Mouse (Mus musculus) megakaryocyte, embryonic 14.5 days (primary cell): Measurements from ENCODE around the gene Unc13a.

ENCODE experiments used
- FLI1 ChIP-seq: IDR thresholded peaks from 2 replicates; pipeline ENCODE4 v1.6.1; 2012; ENCODE audit warnings: low read length, inconsistent platforms, mixed read lengths
- GATA1 ChIP-seq: IDR thresholded peaks from 3 replicates; pipeline ENCODE4 v1.6.1; 2012; ENCODE audit warnings: mixed read lengths, low read length, inconsistent platforms, borderline replicate concordance

DNA sequence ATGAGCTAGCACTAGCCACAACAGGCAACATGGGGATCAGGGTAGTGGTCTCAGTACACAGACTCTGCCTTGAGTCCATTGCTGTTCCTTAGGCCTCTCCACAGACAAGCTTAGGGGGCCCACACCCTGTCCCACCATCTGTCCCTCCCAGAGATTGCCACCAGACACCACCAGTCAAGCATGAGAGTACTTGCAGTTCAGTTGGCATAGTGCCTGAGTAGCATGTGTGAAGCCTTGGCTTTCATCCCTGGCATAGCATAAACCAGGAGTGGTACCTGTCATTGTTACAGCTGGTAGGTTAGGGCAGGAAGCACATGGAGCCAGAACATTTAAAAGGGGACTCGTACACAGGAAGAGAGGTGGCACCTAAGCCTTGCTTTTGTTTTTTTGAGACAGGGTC is 11.8 kb downstream of the Unc13a start:
- TF ChIP-seq GATA1 = no peak
- TF ChIP-seq FLI1 = no peak
